Mouse (Mus musculus) kidney, adult 8-10 months (tissue): ENCODE measurements around the gene Kcnc1.
A peak's percentile ranks its signal among the peaks of the same experiment; 100 is the strongest.

Experiments used
- DNase-seq, 2 experiments: peaks; one replicate each; pipeline ENCODE4 v3.0.0; 2022

The Kcnc1 gene

GRCm38 (mm10) chr7:46396231-46396927 is at the start of gene Kcnc1:
Gene Kcnc1 (plus strand): TSS chr7:46396497.
- peak; percentile 64 to 78 for DNase-seq

GRCm38 (mm10) chr7:46347692-46348091 is 48.6 kb upstream of the Kcnc1 start:
- no peak for DNase-seq

GRCm38 (mm10) chr7:46348813-46349212 is 47.5 kb upstream of the Kcnc1 start:
- DNase-seq: no peak

GRCm38 (mm10) chr7:46350119-46350702 is 46.1 kb upstream of the Kcnc1 start:
- no peak for DNase-seq

GRCm38 (mm10) chr7:46352748-46353147 is 43.5 kb upstream of the Kcnc1 start:
- DNase-seq: no peak

GRCm38 (mm10) chr7:46353216-46353615 is 43.1 kb upstream of the Kcnc1 start:
- no peak for DNase-seq

GRCm38 (mm10) chr7:46353875-46354274 is 42.4 kb upstream of the Kcnc1 start:
- no peak for DNase-seq

GRCm38 (mm10) chr7:46361776-46362175 is 34.5 kb upstream of the Kcnc1 start:
- no peak for DNase-seq

GRCm38 (mm10) chr7:46364154-46364553 is 32.1 kb upstream of the Kcnc1 start:
- DNase-seq: no peak

- DNase-seq: no peak
These were observed 30.5 kb upstream of the Kcnc1 start for GRCm38 (mm10) chr7:46365810-46366209.

GRCm38 (mm10) chr7:46371104-46371503 is 25.2 kb upstream of the Kcnc1 start:
- no peak for DNase-seq

- no peak for DNase-seq
These were observed 19.9 kb upstream of the Kcnc1 start, which contains the start of gene Myod1 for GRCm38 (mm10) chr7:46376172-46377007. Gene Myod1 (plus strand): TSS chr7:46376474.

- DNase-seq: no peak
These were observed 19.3 kb upstream of the Kcnc1 start for GRCm38 (mm10) chr7:46377008-46377346.

GRCm38 (mm10) chr7:46378123-46378522 is 18.2 kb upstream of the Kcnc1 start:
- DNase-seq: no peak

- peak; percentile 20 to 50 for DNase-seq
These were observed 17.3 kb upstream of the Kcnc1 start for GRCm38 (mm10) chr7:46378983-46379382.

- DNase-seq: no peak
These were observed 15.7 kb upstream of the Kcnc1 start for GRCm38 (mm10) chr7:46380625-46381024.

GRCm38 (mm10) chr7:46387430-46387829 is 8.9 kb upstream of the Kcnc1 start:
- no peak for DNase-seq

GRCm38 (mm10) chr7:46389456-46390085 is 6.7 kb upstream of the Kcnc1 start:
- DNase-seq: no peak

GRCm38 (mm10) chr7:46390226-46390625 is 6.1 kb upstream of the Kcnc1 start:
- no peak for DNase-seq

GRCm38 (mm10) chr7:46391701-46392100 is 4.6 kb upstream of the Kcnc1 start:
- DNase-seq: no peak

GRCm38 (mm10) chr7:46393116-46393515 is 3.2 kb upstream of the Kcnc1 start:
- DNase-seq: peak; percentile 83 to 90

- DNase-seq: no peak
These were observed 2.4 kb upstream of the Kcnc1 start for GRCm38 (mm10) chr7:46393718-46394511.

GRCm38 (mm10) chr7:46394933-46395332 is 1.4 kb upstream of the Kcnc1 start:
- DNase-seq: no peak
